Mouse (Mus musculus) heart, embryonic 11.5 days (tissue): ENCODE results near the gene Fbln2. TPM values are rescaled to one million over a fixed set of nuclear protein-coding genes. Genes with fewer than 3 reads are reported as not detected.

Experiments used
- ATAC-seq: fragments of 200-750 bp; cut with Nextera tagmentation; replicated peaks from 2 replicates; pipeline ENCODE4 v1.8.0; 2017; ENCODE audit warnings: moderate library complexity; ENCODE audit not compliant: insufficient number of reproducible peaks, low FRiP score, low TSS enrichment
- H3K27ac ChIP-seq: fragments of 300-500 bp; sonication (generic); 2 replicates; pipeline ENCODE4 v1.5.1; 2014; ENCODE audit warnings: mild to moderate bottlenecking, low read depth, low read length
- H3K27me3 ChIP-seq: fragments of 300-500 bp; sonication (generic); 2 replicates; pipeline ENCODE4 v1.6.1; 2014; ENCODE audit warnings: mild to moderate bottlenecking, low read length, mixed read lengths; ENCODE audit not compliant: control insufficient read depth, insufficient read depth
- H3K36me3 ChIP-seq: fragments of 300-500 bp; sonication (generic); 2 replicates; pipeline ENCODE4 v1.6.1; 2014; ENCODE audit warnings: mild to moderate bottlenecking, low read length, moderate library complexity, mixed read lengths; ENCODE audit not compliant: control insufficient read depth, insufficient read depth
- H3K4me1 ChIP-seq: fragments of 300-500 bp; sonication (generic); 2 replicates; pipeline ENCODE4 v1.6.1; 2014; ENCODE audit warnings: low read length; ENCODE audit not compliant: control insufficient read depth, insufficient read depth
- H3K4me2 ChIP-seq: fragments of 300-500 bp; sonication (generic); 2 replicates; pipeline ENCODE4 v1.6.1; 2014; ENCODE audit warnings: mild to moderate bottlenecking, moderate library complexity
- H3K4me3 ChIP-seq: fragments of 300-500 bp; sonication (generic); 2 replicates; pipeline ENCODE4 v1.5.1; 2014; ENCODE audit warnings: low read depth, low read length
- H3K9ac ChIP-seq: fragments of 300-500 bp; sonication (generic); 2 replicates; pipeline ENCODE4 v1.6.1; 2014; ENCODE audit warnings: mild to moderate bottlenecking, low read depth, low read length, moderate library complexity
- H3K9me3 ChIP-seq: fragments of 300-500 bp; sonication (generic); replicated peaks from 2 replicates; pipeline ENCODE4 v1.6.1; 2016; ENCODE audit warnings: low read length; ENCODE audit not compliant: control insufficient read depth
- WGBS: fragments of 180-500 bp; shearing (Covaris S2); extraction: QIAGEN DNeasy Blood & Tissue Kit; methylation state at CpG from one replicate; pipeline ENCODE4 v1.1.7; 2014; ENCODE audit not compliant: insufficient replicate concordance; 5-methylcytosine and 5-hydroxymethylcytosine counted together
- polyA plus RNA-seq: library from polyadenylated mRNA; unstranded; fragments of >200 nt; fragmentation: Nextera tagmentation; extraction: Ambion mirVana; gene quantifications from 2 replicates; pipeline ENCODE4 v1.2.1, GENCODE M21; 2014

The Fbln2 gene
- polyA plus RNA-seq, 1 experiment from 2014 or later, result 105 TPM

DNA sequence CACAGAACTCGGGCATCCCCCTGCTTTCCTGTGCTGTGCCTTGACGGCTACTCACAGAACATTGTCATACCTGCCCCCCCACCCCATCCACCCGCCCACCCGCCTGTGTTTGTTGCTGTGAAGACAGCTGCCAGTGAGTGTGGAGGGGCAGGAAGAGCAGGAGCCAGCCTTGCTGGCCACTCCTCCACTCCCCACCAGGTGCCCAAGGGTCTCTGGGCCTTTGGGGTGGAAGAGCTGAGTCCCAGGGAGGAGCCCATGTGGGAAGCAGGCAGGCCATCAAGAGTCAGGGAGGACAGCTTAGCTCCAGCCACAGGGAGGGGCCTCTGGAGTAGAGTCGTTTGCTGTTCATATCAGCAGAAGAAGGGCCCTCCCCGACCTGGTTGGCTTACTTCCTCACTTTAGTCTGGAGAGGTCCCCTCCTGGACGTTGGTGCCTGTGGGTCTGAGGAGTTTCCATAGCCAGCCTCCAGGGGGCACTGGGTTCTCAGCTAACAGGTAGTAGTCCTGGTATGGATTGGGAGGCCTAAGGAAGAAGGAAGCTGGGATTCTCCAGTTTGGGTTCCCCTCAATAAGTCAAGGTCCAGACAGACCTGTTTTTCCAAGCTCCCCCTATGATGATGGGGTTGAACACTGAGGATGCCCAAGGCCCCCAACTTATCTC lies 38.9 kb upstream of the Fbln2 start:
- no peaks in the 10 kb centered on the region for H3K27me3 ChIP-seq
- H3K9ac ChIP-seq, result no peak overlapping the region
- H3K9me3 ChIP-seq, result no peaks in the 10 kb centered on the region
- no peak overlapping the region for H3K4me2 ChIP-seq
- WGBS, result 44% methylated on average over 7 of the region's 7 CpGs
- peak; percentile 55; the same call in 1 of the 2 replicates for ATAC-seq
- peaks cover 2% of the 10 kb centered on the region; the same call in 1 of the 2 replicates for H3K4me1 ChIP-seq
- H3K36me3 ChIP-seq, result no peaks in the 10 kb centered on the region
- no peak overlapping the region for H3K27ac ChIP-seq
- H3K4me3 ChIP-seq, result no peak overlapping the region

DNA sequence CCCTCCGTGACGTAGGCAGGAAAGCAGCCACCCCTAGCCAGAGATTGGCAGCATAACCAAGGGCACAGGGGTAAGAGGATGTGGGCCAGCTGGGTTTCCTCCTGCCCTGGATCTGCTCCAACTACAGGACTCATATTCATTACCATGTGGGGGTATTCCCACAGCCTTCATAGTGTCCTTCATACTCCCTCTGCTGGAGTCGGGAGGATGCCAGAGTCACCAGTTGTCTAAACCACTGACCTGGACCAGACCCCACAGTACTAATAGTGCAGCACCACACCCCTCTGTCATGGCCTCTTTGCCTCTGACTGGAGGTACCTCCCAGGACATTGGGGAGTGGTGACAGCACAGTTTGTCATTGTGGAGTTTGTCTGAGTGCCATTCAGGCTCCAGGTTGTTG lies 38.0 kb upstream of the Fbln2 start:
- H3K27me3 ChIP-seq, result no peaks in the 10 kb centered on the region
- no peak overlapping the region for H3K27ac ChIP-seq
- H3K4me1 ChIP-seq, result peaks cover 2% of the 10 kb centered on the region; the same call in 1 of the 2 replicates
- H3K9me3 ChIP-seq, result no peaks in the 10 kb centered on the region
- no peak overlapping the region for H3K4me3 ChIP-seq
- H3K4me2 ChIP-seq, result no peak overlapping the region
- 74% methylated on average over 3 of the region's 3 CpGs for WGBS
- no peak for ATAC-seq
- H3K9ac ChIP-seq, result no peak overlapping the region
- H3K36me3 ChIP-seq, result no peaks in the 10 kb centered on the region

DNA sequence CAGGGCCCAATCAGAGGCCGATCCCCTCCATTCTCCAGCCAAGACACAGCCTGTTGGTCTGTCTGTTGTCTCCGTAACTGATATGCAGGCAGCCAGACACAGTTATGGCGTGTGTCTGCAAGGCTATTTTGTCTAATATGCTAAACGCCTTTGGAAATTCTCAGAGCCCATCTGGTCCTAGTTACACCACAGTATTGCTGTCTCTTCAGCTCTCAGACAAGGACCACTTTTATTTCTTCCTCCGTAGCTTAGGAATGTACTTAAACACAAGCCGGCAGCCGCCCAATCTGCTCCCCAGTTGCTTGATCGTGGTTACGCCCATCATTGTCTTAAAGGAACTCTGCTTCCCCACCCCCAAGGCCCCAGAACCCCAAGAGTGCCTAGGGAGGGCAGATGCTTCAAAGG lies 31.5 kb upstream of the Fbln2 start:
- Histone ChIP-seq H3K36me3 (no peaks in the 10 kb centered on the region), H3K4me1 (peaks cover 6% of the 10 kb centered on the region; the same call in 1 of the 2 replicates), H3K4me2 (no peak overlapping the region), H3K9me3 (no peaks in the 10 kb centered on the region), H3K27me3 (no peaks in the 10 kb centered on the region; the same call in 1 of the 2 replicates), H3K4me3 (no peak overlapping the region), H3K9ac (no peak overlapping the region), H3K27ac (no peak overlapping the region; the same call in 1 of the 2 replicates)
- ATAC-seq, result no peak
- 75% methylated on average over 9 of the region's 9 CpGs for WGBS

DNA sequence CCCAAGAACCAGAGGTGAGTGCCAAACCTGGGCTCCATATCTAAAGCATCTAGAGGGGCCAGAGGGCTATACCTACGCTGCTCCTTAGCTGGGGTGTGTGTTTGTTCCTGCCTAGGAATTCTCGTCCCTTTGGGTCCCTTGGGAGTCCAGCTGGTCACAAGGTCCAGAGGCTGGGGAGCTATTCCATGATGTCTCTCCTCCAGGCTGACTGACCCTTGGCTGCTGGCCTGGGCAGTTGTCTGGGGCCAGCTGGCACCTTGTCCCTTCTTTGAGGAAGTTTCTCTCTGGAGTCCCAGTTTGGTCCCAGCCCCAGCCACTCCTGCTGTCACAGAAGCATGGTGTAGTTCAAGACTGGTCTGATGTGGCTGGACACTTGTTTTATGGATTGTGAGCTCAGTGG lies 30.9 kb upstream of the Fbln2 start:
- Histone ChIP-seq H3K4me2 (no peak overlapping the region), H3K9ac (no peak overlapping the region), H3K36me3 (no peaks in the 10 kb centered on the region), H3K27ac (no peak overlapping the region), H3K27me3 (no peaks in the 10 kb centered on the region; the same call in 1 of the 2 replicates), H3K4me1 (peaks cover 6% of the 10 kb centered on the region; the same call in 1 of the 2 replicates), H3K4me3 (no peak overlapping the region), H3K9me3 (no peaks in the 10 kb centered on the region)
- no peak for ATAC-seq
- 76% methylated on average over 2 of the region's 2 CpGs for WGBS

DNA sequence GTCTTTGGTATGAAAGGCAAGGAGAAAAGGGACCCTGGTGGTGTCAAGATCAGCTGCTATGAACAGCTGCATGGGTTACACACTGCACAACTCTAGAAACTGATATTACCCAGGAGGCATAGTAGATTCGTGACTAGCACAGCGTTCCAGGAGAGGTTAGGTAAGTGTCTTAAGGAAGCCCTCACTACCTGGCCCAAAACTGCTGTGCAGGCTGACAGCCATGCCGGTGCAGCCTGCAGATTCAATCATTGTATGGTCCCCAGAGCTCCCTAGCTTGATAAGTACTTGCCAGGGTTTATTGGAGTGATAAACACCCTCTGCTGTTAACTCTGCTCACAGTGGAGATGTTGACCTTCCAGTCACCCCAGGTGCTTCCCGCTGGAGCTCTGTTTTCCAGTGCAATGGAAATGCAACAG lies 30.2 kb upstream of the Fbln2 start:
- Histone ChIP-seq H3K4me2 (no peak overlapping the region), H3K4me1 (peaks cover 6% of the 10 kb centered on the region; the same call in 1 of the 2 replicates), H3K9ac (no peak overlapping the region), H3K9me3 (no peaks in the 10 kb centered on the region), H3K36me3 (no peaks in the 10 kb centered on the region), H3K27me3 (no peaks in the 10 kb centered on the region; the same call in 1 of the 2 replicates), H3K27ac (no peak overlapping the region), H3K4me3 (no peak overlapping the region)
- 74% methylated on average over 4 of the region's 4 CpGs for WGBS
- no peak for ATAC-seq

DNA sequence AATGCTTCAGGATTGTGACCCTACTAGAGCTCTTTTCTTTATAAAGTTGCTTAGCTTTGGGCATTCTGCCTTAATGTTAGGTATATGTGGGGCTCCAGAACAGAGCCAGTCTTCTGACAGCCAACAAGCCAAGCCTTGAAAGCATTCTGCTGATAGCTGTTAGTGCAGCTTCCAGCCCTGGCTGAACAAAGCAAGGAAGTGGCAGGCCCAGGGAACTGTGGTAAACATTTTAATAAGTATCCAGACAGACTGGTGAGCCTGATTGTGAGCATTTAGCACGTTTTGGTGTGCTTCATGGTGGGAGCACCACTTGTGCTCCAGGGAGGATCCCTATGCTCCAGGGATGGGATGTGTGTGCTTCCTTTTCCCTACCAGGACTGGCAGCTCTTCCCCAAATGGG lies 29.2 kb upstream of the Fbln2 start:
- ATAC-seq, result no peak
- WGBS, result 33% methylated on average over 1 of the region's 1 CpGs
- Histone ChIP-seq H3K4me1 (peaks cover 6% of the 10 kb centered on the region; the same call in 1 of the 2 replicates), H3K4me2 (no peak overlapping the region), H3K27me3 (no peaks in the 10 kb centered on the region; the same call in 1 of the 2 replicates), H3K27ac (no peak overlapping the region), H3K9me3 (no peaks in the 10 kb centered on the region), H3K36me3 (no peaks in the 10 kb centered on the region), H3K9ac (no peak overlapping the region), H3K4me3 (no peak overlapping the region)

DNA sequence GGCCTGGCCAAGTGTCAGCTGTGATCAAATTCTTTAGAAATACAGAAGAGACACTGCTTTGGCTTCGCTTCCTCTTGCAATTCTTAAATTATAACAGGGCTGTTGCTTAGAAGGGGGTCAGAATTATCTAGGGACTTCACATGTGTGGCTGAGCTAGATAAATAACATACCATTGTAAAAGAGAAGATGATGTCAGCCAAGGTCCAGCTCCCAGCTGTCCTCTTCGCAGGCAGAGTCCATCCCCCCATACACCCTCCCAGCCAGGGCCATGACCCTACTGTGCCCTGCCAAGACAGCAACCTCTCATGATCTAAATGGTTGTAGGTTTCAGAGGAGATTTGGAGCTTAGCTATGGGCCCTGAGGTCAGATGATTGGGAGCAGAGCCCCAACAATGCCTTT lies 28.3 kb upstream of the Fbln2 start:
- no peak overlapping the region for H3K4me2 ChIP-seq
- peaks cover 6% of the 10 kb centered on the region; the same call in 1 of the 2 replicates for H3K4me1 ChIP-seq
- no peak overlapping the region for H3K9ac ChIP-seq
- H3K27ac ChIP-seq, result no peak overlapping the region
- H3K27me3 ChIP-seq, result no peaks in the 10 kb centered on the region; the same call in 1 of the 2 replicates
- H3K4me3 ChIP-seq, result no peak overlapping the region
- WGBS, result 46% methylated on average over 2 of the region's 2 CpGs
- H3K9me3 ChIP-seq, result no peaks in the 10 kb centered on the region
- ATAC-seq, result no peak
- no peaks in the 10 kb centered on the region for H3K36me3 ChIP-seq

DNA sequence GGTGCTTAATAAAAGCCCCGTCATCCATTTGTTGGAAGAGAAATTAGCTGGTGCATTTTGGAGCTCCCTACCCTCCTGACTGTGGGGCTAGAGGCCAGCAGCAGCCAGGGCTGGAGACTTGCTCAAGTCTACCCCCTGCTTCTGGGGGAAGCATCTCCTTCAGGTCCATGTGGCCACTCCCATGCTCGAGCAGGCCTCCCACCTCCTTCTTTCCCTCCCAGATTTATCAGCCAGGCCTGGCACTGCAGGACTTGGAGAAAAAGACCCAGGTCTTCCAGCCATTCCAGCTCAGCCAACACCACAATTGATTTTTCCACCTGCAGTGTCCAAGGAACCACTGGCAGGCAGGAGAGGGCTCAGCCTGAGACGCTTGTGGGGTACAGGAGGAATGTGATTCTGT lies 27.5 kb upstream of the Fbln2 start:
- ATAC-seq, result no peak
- no peak overlapping the region for H3K4me2 ChIP-seq
- H3K27me3 ChIP-seq, result no peaks in the 10 kb centered on the region; the same call in 1 of the 2 replicates
- H3K36me3 ChIP-seq, result no peaks in the 10 kb centered on the region
- no peak overlapping the region for H3K9ac ChIP-seq
- H3K4me3 ChIP-seq, result no peak overlapping the region
- WGBS, result 64% methylated on average over 3 of the region's 3 CpGs
- no peak overlapping the region for H3K27ac ChIP-seq
- peaks cover 6% of the 10 kb centered on the region; the same call in 1 of the 2 replicates for H3K4me1 ChIP-seq
- H3K9me3 ChIP-seq, result no peaks in the 10 kb centered on the region

DNA sequence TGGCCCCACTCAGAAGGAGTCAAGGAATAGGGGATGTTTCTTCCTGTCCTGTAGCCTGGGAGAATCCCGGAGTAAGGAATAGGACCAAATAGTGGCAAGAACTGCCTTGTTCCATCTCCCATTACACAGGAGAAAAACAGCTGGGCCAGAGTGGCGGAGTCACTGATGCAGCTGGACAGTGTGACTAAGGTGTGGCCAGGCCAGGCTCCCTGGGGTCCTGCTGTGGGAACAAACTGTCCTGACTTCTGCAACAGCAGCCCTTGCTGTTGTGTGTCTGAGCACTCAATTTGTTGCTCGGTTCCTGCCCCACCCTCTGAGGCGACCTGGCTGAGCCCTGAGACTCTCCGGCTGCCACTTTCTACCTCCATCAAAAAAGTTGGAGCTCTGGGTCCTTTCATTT lies 26.8 kb upstream of the Fbln2 start:
- Histone ChIP-seq H3K4me3 (no peak overlapping the region), H3K9me3 (no peaks in the 10 kb centered on the region), H3K9ac (no peak overlapping the region), H3K27me3 (no peaks in the 10 kb centered on the region; the same call in 1 of the 2 replicates), H3K4me1 (peaks cover 4% of the 10 kb centered on the region; the same call in 1 of the 2 replicates), H3K4me2 (no peak overlapping the region), H3K36me3 (no peaks in the 10 kb centered on the region), H3K27ac (no peak overlapping the region)
- no peak for ATAC-seq
- 73% methylated on average over 5 of the region's 5 CpGs for WGBS
